10 mouse cellular contexts compared by ENCODE assay signal in the genomic region with DNA sequence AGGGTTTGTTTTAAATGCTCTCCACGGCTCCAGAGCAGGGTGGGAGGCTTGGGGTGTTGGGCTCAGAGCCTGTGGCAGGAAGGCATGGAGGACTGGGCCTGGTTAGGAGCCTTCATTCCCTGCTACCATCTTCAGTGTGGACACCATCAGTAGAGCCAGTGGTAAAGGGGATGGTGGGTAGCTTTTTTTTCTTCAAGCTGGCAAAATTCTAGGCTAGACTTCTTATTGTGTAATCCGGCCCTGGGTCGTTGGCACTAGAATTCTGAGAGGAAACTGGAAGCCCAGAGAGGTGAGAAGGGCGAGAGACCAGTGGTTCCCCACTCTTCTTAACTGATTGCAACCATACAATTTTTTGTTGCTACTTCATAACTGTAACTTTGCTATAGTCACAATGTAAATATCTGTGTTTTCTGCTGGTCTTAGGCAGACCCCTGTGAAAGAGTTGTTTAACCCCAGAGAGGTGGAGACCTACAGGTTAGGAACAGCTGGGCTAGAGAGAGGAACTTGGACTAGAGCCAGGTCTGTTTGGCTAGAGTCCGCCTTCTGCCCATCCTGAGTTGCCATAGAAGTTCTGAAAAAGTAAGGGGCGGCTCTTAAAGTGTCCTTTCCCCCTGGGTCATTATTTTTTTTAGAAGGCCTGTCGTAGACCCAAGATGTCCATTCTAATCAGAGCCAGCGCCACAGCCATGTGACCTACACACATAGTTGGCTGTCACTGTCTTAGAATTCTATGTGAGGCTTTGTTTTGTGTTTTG. TPM values are rescaled to one million over a fixed set of nuclear protein-coding genes. Genes with fewer than 3 reads are reported as not detected.
DNase-seq lines count a peak whose midpoint lies in the region; ATAC-seq and TF ChIP-seq lines count a peak whose summit lies in the region.
"Had no signal": no experiment of that assay in that cellular context is flagged by ENCODE, and none has a peak within 500 bp of the region (broad histone marks: within the 10 kb centered on the region; RNA-seq: fewer than 3 reads in every experiment).

No protein-coding gene starts in this region.

- H3K4me1 ChIP-seq in heart, embryonic 15.5 days (replicated peaks): peaks cover 99% of the 10 kb centered on the region
- H3K4me1 ChIP-seq in lung, postnatal 0 days (ENCODE audit: insufficient read depth, low read depth, low read length): peaks cover 67% of the 10 kb centered on the region

- H3K4me3 ChIP-seq in heart, embryonic 15.5 days: no peak overlapping the region
- no peak overlapping the region for H3K4me3 ChIP-seq in lung, postnatal 0 days (ENCODE audit: low read depth, low read length)
- no peak overlapping the region for H3K4me3 ChIP-seq in myocyte

- H3ac ChIP-seq in myocyte (ENCODE audit: control insufficient read depth, insufficient read length): no peak overlapping the region

- DNase-seq in adrenal gland, postnatal 14 days: peak; percentile 14
- no peak for DNase-seq in adrenal gland, postnatal 4 days (ENCODE audit: low spot score in 2 of 2)
- no peak for DNase-seq in heart, adult 8-10 months (ENCODE audit: low spot score)
- no peak for DNase-seq in lung, postnatal 0 days (ENCODE audit: low spot score)
- no peak for DNase-seq in lung, postnatal 4 days
- no peak for DNase-seq in spleen, adult 18-20 months
- DNase-seq: thymus, adult 2 months had no signal

- H3K9ac ChIP-seq in heart, embryonic 15.5 days: no peak overlapping the region
- no peak overlapping the region for H3K9ac ChIP-seq in lung, postnatal 0 days (replicated peaks; ENCODE audit: low read depth)
- H3K9ac ChIP-seq: liver, embryonic 14.5 days had no signal

- no peak for ATAC-seq in heart, embryonic 15.5 days (replicated peaks; ENCODE audit: insufficient number of reproducible peaks, insufficient read depth, low FRiP score, low read depth)
- ATAC-seq in lung, postnatal 0 days: no peak

- no peaks in the 10 kb centered on the region for H3K36me3 ChIP-seq in heart, embryonic 15.5 days
- no peaks in the 10 kb centered on the region for H3K36me3 ChIP-seq in lung, postnatal 0 days (ENCODE audit: insufficient read depth, low read length)
- H3K36me3 ChIP-seq in myocyte (ENCODE audit: control insufficient read depth, insufficient read depth): no peaks in the 10 kb centered on the region

- peak overlapping the region; percentile 85 for H3K27ac ChIP-seq in heart, embryonic 15.5 days
- peak overlapping the region; percentile 4; the same call in 1 of the 2 replicates for H3K27ac ChIP-seq in lung, postnatal 0 days (ENCODE audit: low read length)
- H3K27ac ChIP-seq: liver, embryonic 14.5 days had no signal

- TF ChIP-seq CTCF in lung, postnatal 0 days (IDR thresholded peaks at IDR 0.05): no peak

- TF ChIP-seq EP300 in lung, postnatal 0 days (IDR thresholded peaks at IDR 0.05): no peak

- H3K9me3 ChIP-seq in heart, embryonic 15.5 days (replicated peaks): no peaks in the 10 kb centered on the region
- no peaks in the 10 kb centered on the region for H3K9me3 ChIP-seq in lung, postnatal 0 days (ENCODE audit: low read length)

- H3K4me2 ChIP-seq in heart, embryonic 15.5 days: no peak overlapping the region
- H3K4me2 ChIP-seq in lung, postnatal 0 days (replicated peaks; ENCODE audit: low read depth, low read length): no peak overlapping the region
- H3K4me2 ChIP-seq in myocyte (ENCODE audit: low read depth): peak overlapping the region; percentile 53

- WGBS in heart, embryonic 15.5 days: 67% methylated on average over 8 of the region's 8 CpGs
- WGBS in lung, postnatal 0 days: 47% methylated on average over 8 of the region's 8 CpGs

- no peaks in the 10 kb centered on the region for H3K27me3 ChIP-seq in heart, embryonic 15.5 days
- no peaks in the 10 kb centered on the region for H3K27me3 ChIP-seq in lung, postnatal 0 days (replicated peaks; ENCODE audit: insufficient read depth, low read length)
- no peaks in the 10 kb centered on the region for H3K27me3 ChIP-seq in myocyte (ENCODE audit: control insufficient read depth, insufficient read depth, insufficient read length)

- peaks cover 78% of the 10 kb centered on the region for H3K79me2 ChIP-seq in myocyte (ENCODE audit: control insufficient read depth, insufficient read depth)

- TF ChIP-seq POLR2A in myocyte (IDR thresholded peaks at IDR 0.05; ENCODE audit: insufficient read length, low read depth): no peak

TF ChIP-seq in myocyte, 11 proteins besides CTCF, POLR2A, EP300 and RAD21:
- TF ChIP-seq TCF3 (IDR thresholded peaks at IDR 0.05; ENCODE audit: insufficient read length, low read depth) (no peak), TCF12 (IDR thresholded peaks at IDR 0.05; ENCODE audit: insufficient read depth, poor library complexity, severe bottlenecking) (no peak), REST (IDR thresholded peaks at IDR 0.05; ENCODE audit: insufficient read depth, insufficient read length) (no peak), MYOG (IDR thresholded peaks at IDR 0.05; ENCODE audit: control insufficient read depth in 1 of 3, insufficient read depth in 1 of 3, insufficient read length in 2 of 3, low read depth in 2 of 3) (no peak), POLR2AphosphoS2 (IDR thresholded peaks at IDR 0.05; ENCODE audit: insufficient read length, low read depth) (no peak), USF1 (IDR thresholded peaks at IDR 0.05; ENCODE audit: low read depth) (no peak), SRF (IDR thresholded peaks at IDR 0.05; ENCODE audit: control insufficient read depth, insufficient read length, low read depth) (no peak), E2F4 (IDR thresholded peaks at IDR 0.05; ENCODE audit: insufficient read depth) (no peak), MYOD1 (IDR thresholded peaks at IDR 0.05; ENCODE audit: control insufficient read depth in 1 of 3, insufficient read length in 2 of 3, low read depth in 2 of 3) (no peak), CEBPB (IDR thresholded peaks at IDR 0.05; ENCODE audit: insufficient read depth, poor library complexity, severe bottlenecking) (no peak), MAX (IDR thresholded peaks at IDR 0.05; ENCODE audit: low read depth) (no peak)

RNA-seq across cellular contexts. Expression of a gene that starts 24.4 kb away (rescaled TPM):
- total RNA-seq in adrenal gland, postnatal 14 days (2021): 379 and 408 TPM in 2 replicates
- 100 to 1,000 TPM; 437 to 471 TPM for total RNA-seq in adrenal gland, postnatal 4 days (2021)
- polyA plus RNA-seq in heart, embryonic 15.5 days (2015; fragmentation: Nextera tagmentation; extraction: Ambion mirVana): 128 and 176 TPM in 2 replicates
- 100 to 1,000 TPM; 196 to 226 (median 214) TPM for total RNA-seq in heart, adult 8-10 months (2022)
- 101 and 141 TPM in 2 replicates for polyA plus RNA-seq in lung, postnatal 0 days (2015; fragmentation: Nextera tagmentation; extraction: Ambion mirVana)
- polyA plus RNA-seq in myocyte (2012; fragmentation: generic; extraction: Trizol): 83.9 TPM
